Mouse (Mus musculus): ENCODE data around the gene Gm20388. TPM values are rescaled to one million over a fixed set of nuclear protein-coding genes. Genes with fewer than 3 reads are reported as not detected.

Gm20388 gene
- polyA plus RNA-seq, 1 experiment from 2014 or later, result not detected

- Histone ChIP-seq H3K9me3 (no peaks in the 10 kb centered on the region), H3K27me3 (peaks cover 4% of the 10 kb centered on the region; the same call in 1 of the 2 replicates), H3K9ac (no peak overlapping the region), H3K4me2 (peak overlapping the region; percentile 41; the same call in 1 of the 2 replicates), H3K27ac (no peak overlapping the region), H3K4me1 (peaks cover 42% of the 10 kb centered on the region), H3K36me3 (no peaks in the 10 kb centered on the region), H3K4me3 (no peak overlapping the region)
- ATAC-seq (ENCODE audit: insufficient number of reproducible peaks, insufficient read depth, low FRiP score, low TSS enrichment, low read depth), result no peak
- WGBS, result 51% methylated on average over 10 of the region's 10 CpGs
Measured at GRCm38 (mm10) chr8:121174178-121174577, 1263.5 kb downstream of the Gm20388 start.

- Histone ChIP-seq H3K4me1 (peaks cover 40% of the 10 kb centered on the region), H3K27ac (0 out of 2 replicates have a peak overlapping the region, but pooled peaks have one; percentile 13), H3K36me3 (no peaks in the 10 kb centered on the region), H3K27me3 (peaks cover 4% of the 10 kb centered on the region; the same call in 1 of the 2 replicates), H3K4me3 (peak overlapping the region; percentile 15; the same call in 1 of the 2 replicates), H3K9me3 (no peaks in the 10 kb centered on the region), H3K4me2 (peak overlapping the region; percentile 41), H3K9ac (peak overlapping the region; percentile 36; the same call in 1 of the 2 replicates)
- no peak for ATAC-seq (ENCODE audit: insufficient number of reproducible peaks, insufficient read depth, low FRiP score, low TSS enrichment, low read depth)
- WGBS, result 21% methylated on average over 30 of the region's 30 CpGs
Measured at GRCm38 (mm10) chr8:121174721-121175539, 1264.3 kb downstream of the Gm20388 start.

GRCm38 (mm10) chr8:121175540-121176090, 1265.0 kb downstream of the Gm20388 start:
- Histone ChIP-seq H3K27ac (no peak overlapping the region), H3K4me3 (0 out of 2 replicates have a peak overlapping the region, but pooled peaks have one; percentile 15), H3K4me2 (0 out of 2 replicates have a peak overlapping the region, but pooled peaks have one; percentile 41), H3K36me3 (no peaks in the 10 kb centered on the region), H3K27me3 (peaks cover 4% of the 10 kb centered on the region; the same call in 1 of the 2 replicates), H3K4me1 (peaks cover 37% of the 10 kb centered on the region), H3K9ac (no peak overlapping the region; the same call in 1 of the 2 replicates), H3K9me3 (no peaks in the 10 kb centered on the region)
- ATAC-seq (ENCODE audit: insufficient number of reproducible peaks, insufficient read depth, low FRiP score, low TSS enrichment, low read depth), result no peak
- WGBS, result 66% methylated on average over 8 of the region's 8 CpGs

GRCm38 (mm10) chr8:121176291-121176690, 1265.7 kb downstream of the Gm20388 start:
- H3K9me3 ChIP-seq, result no peaks in the 10 kb centered on the region
- peaks cover 37% of the 10 kb centered on the region for H3K4me1 ChIP-seq
- no peak overlapping the region for H3K27ac ChIP-seq
- no peak overlapping the region for H3K9ac ChIP-seq
- 28% methylated on average over 3 of the region's 3 CpGs for WGBS
- no peak for ATAC-seq (ENCODE audit: insufficient number of reproducible peaks, insufficient read depth, low FRiP score, low TSS enrichment, low read depth)
- H3K4me2 ChIP-seq, result no peak overlapping the region
- no peak overlapping the region for H3K4me3 ChIP-seq
- no peaks in the 10 kb centered on the region for H3K36me3 ChIP-seq
- H3K27me3 ChIP-seq, result peaks cover 3% of the 10 kb centered on the region; the same call in 1 of the 2 replicates

- H3K27ac ChIP-seq, result peak overlapping the region; percentile 68; the same call in 1 of the 2 replicates
Measured at GRCm38 (mm10) chr8:121180474-121181284, 1270.0 kb downstream of the Gm20388 start.

GRCm38 (mm10) chr8:121181285-121181884, 1270.7 kb downstream of the Gm20388 start:
- H3K4me3 ChIP-seq, result no peak overlapping the region

More at GRCm38 (mm10) chr8:121180474-121181284, 1270.0 kb downstream of the Gm20388 start:
- WGBS, result 18% methylated on average over 21 of the region's 21 CpGs
- Histone ChIP-seq H3K4me1 (peaks cover 24% of the 10 kb centered on the region), H3K27me3 (no peaks in the 10 kb centered on the region), H3K36me3 (no peaks in the 10 kb centered on the region), H3K4me3 (no peak overlapping the region), H3K9me3 (no peaks in the 10 kb centered on the region), H3K4me2 (peak overlapping the region; percentile 46), H3K9ac (no peak overlapping the region; the same call in 1 of the 2 replicates)
- ATAC-seq (ENCODE audit: insufficient number of reproducible peaks, insufficient read depth, low FRiP score, low TSS enrichment, low read depth), result 0 out of 2 replicates have a peak, but pooled peaks have one; percentile 44

GRCm38 (mm10) chr8:121187491-121188364, 1277.1 kb downstream of the Gm20388 start:
- no peak overlapping the region for H3K9ac ChIP-seq
- no peak for ATAC-seq (ENCODE audit: insufficient number of reproducible peaks, insufficient read depth, low FRiP score, low TSS enrichment, low read depth)
- WGBS, result 65% methylated on average over 15 of the region's 15 CpGs
- no peak overlapping the region for H3K4me2 ChIP-seq
- H3K4me1 ChIP-seq, result peaks cover 8% of the 10 kb centered on the region
- no peaks in the 10 kb centered on the region for H3K36me3 ChIP-seq
- H3K4me3 ChIP-seq, result no peak overlapping the region
- no peaks in the 10 kb centered on the region for H3K9me3 ChIP-seq
- H3K27ac ChIP-seq, result 0 out of 2 replicates have a peak overlapping the region, but pooled peaks have one; percentile 13
- peaks cover 22% of the 10 kb centered on the region for H3K27me3 ChIP-seq

More at GRCm38 (mm10) chr8:121181285-121181884, 1270.7 kb downstream of the Gm20388 start:
- WGBS, result 47% methylated on average over 10 of the region's 10 CpGs
- Histone ChIP-seq H3K9ac (no peak overlapping the region), H3K27ac (peak overlapping the region; percentile 68; the same call in 1 of the 2 replicates), H3K36me3 (no peaks in the 10 kb centered on the region), H3K9me3 (no peaks in the 10 kb centered on the region), H3K4me1 (peaks cover 17% of the 10 kb centered on the region), H3K27me3 (no peaks in the 10 kb centered on the region), H3K4me2 (peak overlapping the region; percentile 46)
- no peak for ATAC-seq (ENCODE audit: insufficient number of reproducible peaks, insufficient read depth, low FRiP score, low TSS enrichment, low read depth)

- no peak; the same call in 1 of the 2 replicates for ATAC-seq (ENCODE audit: insufficient number of reproducible peaks, insufficient read depth, low FRiP score, low TSS enrichment, low read depth)
- Histone ChIP-seq H3K4me2 (no peak overlapping the region), H3K4me3 (no peak overlapping the region), H3K4me1 (peaks cover 8% of the 10 kb centered on the region), H3K27ac (no peak overlapping the region), H3K9me3 (no peaks in the 10 kb centered on the region), H3K27me3 (peaks cover 32% of the 10 kb centered on the region), H3K9ac (no peak overlapping the region), H3K36me3 (no peaks in the 10 kb centered on the region)
- WGBS, result 52% methylated on average over 9 of the region's 9 CpGs
Measured at GRCm38 (mm10) chr8:121188994-121189393, 1278.4 kb downstream of the Gm20388 start.

GRCm38 (mm10) chr8:121192451-121192850, 1281.8 kb downstream of the Gm20388 start:
- H3K4me2 ChIP-seq, result no peak overlapping the region
- H3K36me3 ChIP-seq, result no peaks in the 10 kb centered on the region
- no peak overlapping the region for H3K9ac ChIP-seq
- no peaks in the 10 kb centered on the region for H3K9me3 ChIP-seq
- 68% methylated on average over 8 of the region's 8 CpGs for WGBS
- ATAC-seq (ENCODE audit: insufficient number of reproducible peaks, insufficient read depth, low FRiP score, low TSS enrichment, low read depth), result no peak
- H3K4me1 ChIP-seq, result peaks cover 13% of the 10 kb centered on the region
- H3K4me3 ChIP-seq, result no peak overlapping the region
- peaks cover 37% of the 10 kb centered on the region for H3K27me3 ChIP-seq
- no peak overlapping the region for H3K27ac ChIP-seq

GRCm38 (mm10) chr8:121195970-121196369, 1285.3 kb downstream of the Gm20388 start:
- 57% methylated on average over 7 of the region's 7 CpGs for WGBS
- peaks cover 33% of the 10 kb centered on the region for H3K27me3 ChIP-seq
- H3K36me3 ChIP-seq, result no peaks in the 10 kb centered on the region
- no peak overlapping the region for H3K9ac ChIP-seq
- H3K27ac ChIP-seq, result no peak overlapping the region
- H3K4me1 ChIP-seq, result peaks cover 5% of the 10 kb centered on the region; the same call in 1 of the 2 replicates
- no peak for ATAC-seq (ENCODE audit: insufficient number of reproducible peaks, insufficient read depth, low FRiP score, low TSS enrichment, low read depth)
- no peak overlapping the region for H3K4me3 ChIP-seq
- no peak overlapping the region for H3K4me2 ChIP-seq
- H3K9me3 ChIP-seq, result no peaks in the 10 kb centered on the region
